Mouse (Mus musculus): ENCODE data around the gene Lpcat3. TPM values are rescaled to one million over a fixed set of nuclear protein-coding genes. Genes with fewer than 3 reads are reported as not detected.

Gene Lpcat3
- polyA plus RNA-seq, 1 experiment from 2014 or later, result 44.1 TPM

DNA sequence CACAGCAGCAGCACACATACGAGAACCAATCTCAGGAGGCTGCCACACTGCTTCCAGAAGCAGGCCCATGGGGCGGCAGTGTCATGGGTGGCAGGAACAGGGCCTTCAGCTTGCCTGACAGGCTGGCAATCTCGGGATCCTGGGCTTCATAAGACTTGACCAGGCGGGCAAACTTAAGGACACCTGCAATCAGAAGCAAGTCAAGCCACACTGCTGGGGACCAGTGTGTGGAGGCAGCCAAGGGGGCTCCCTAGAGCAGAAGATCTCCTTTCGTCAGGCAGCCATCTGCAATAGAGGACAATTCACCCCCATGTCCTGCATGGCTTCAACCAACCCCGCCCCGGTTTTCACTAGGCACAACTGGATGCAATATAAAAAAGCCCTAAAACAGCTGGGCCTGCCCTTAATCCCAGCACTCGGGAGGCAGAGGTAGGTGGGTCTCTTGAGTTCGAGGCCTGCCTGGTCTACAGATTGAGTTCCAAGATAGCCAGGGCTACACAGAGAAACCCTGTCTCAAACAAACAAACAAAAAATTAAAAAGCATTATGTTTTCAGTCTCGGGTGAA, 76.5 kb downstream of the Lpcat3 start:
- H3K4me3 ChIP-seq, result peak overlapping the region; percentile 74; the same call in 1 of the 2 replicates
- peak overlapping the region; percentile 99; the same call in 1 of the 2 replicates for H3K27ac ChIP-seq
- no peaks in the 10 kb centered on the region for H3K9me3 ChIP-seq
- no peaks in the 10 kb centered on the region for H3K27me3 ChIP-seq (ENCODE audit: poor library complexity, severe bottlenecking)
- no peak for DNase-seq (ENCODE audit: extremely low spot score, low spot score)
- peaks cover 56% of the 10 kb centered on the region for H3K4me1 ChIP-seq
- peaks cover 33% of the 10 kb centered on the region for H3K36me3 ChIP-seq (replicated peaks)
- WGBS, result 88% methylated on average over 10 of the region's 10 CpGs

DNA sequence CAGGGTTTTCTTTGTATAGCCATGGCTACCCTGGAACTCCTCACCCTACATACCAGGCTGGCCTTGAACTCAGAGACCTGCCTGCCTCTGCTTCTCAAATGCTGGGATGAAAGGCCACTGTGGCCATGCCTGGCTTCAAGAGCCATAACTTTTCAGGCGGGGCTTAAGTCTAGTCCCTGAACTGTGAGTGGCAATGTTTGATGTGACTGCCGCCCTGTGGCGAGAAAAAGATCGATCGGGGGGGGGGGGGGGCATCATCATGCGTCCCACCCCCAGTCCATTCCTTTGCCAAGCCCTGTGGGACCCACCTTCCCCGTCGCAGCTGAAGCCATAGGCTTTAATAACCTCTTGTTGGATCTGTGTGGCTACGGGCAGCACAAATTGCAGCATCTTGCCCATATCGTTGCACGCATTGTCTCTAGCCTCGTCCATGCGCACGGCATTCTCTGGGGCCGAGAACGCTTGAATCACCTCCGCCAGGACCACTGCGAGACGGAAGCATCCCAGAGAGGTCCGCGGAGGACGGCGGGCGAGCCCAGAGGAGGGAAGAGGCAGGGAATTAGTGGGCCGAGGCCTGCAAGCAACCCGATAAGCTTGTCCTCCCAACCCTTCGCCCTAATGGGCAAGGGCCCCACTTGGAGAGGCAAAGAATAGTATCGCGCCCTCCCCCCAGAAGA, 77.5 kb downstream of the Lpcat3 start:
- no peak for DNase-seq (ENCODE audit: extremely low spot score, low spot score)
- WGBS, result under 1% methylated on average over 29 of the region's 29 CpGs
- peaks cover 64% of the 10 kb centered on the region for H3K4me1 ChIP-seq

GRCm38 (mm10) chr6:124740888-124741761, 78.3 kb downstream of the Lpcat3 start, which contains the start of gene Grcc10:
Gene Grcc10 (minus strand): TSS chr6:124741374.
- Histone ChIP-seq H3K9me3 (no peaks in the 10 kb centered on the region), H3K4me3 (peak within 1 kb of the TSS; percentile 74), H3K27me3 (ENCODE audit: poor library complexity, severe bottlenecking) (no peaks in the 10 kb centered on the region), H3K27ac (peak within 1 kb of the TSS; percentile 99), H3K36me3 (replicated peaks) (peaks cover 42% of the 10 kb centered on the region), H3K4me1 (peaks cover 72% of the 10 kb centered on the region)
- under 1% methylated on average over 41 of the region's 41 CpGs for WGBS
- peak; percentile 95 for DNase-seq (ENCODE audit: extremely low spot score, low spot score)

More for the DNA sequence above, 77.5 kb downstream of the Lpcat3 start:
- peak overlapping the region; percentile 74 for H3K4me3 ChIP-seq
- no peaks in the 10 kb centered on the region for H3K27me3 ChIP-seq (ENCODE audit: poor library complexity, severe bottlenecking)
- H3K27ac ChIP-seq, result peak overlapping the region; percentile 99
- H3K36me3 ChIP-seq (replicated peaks), result peaks cover 42% of the 10 kb centered on the region
- no peaks in the 10 kb centered on the region for H3K9me3 ChIP-seq

- peaks cover 79% of the 10 kb centered on the region for H3K4me1 ChIP-seq
- H3K9me3 ChIP-seq, result no peaks in the 10 kb centered on the region
- no peaks in the 10 kb centered on the region for H3K27me3 ChIP-seq (ENCODE audit: poor library complexity, severe bottlenecking)
- 64% methylated on average over 3 of the region's 3 CpGs for WGBS
- no peak for DNase-seq (ENCODE audit: extremely low spot score, low spot score)
- H3K27ac ChIP-seq, result peak overlapping the region; percentile 99
- peaks cover 48% of the 10 kb centered on the region for H3K36me3 ChIP-seq (replicated peaks)
- peak overlapping the region; percentile 74 for H3K4me3 ChIP-seq
These were observed 79.0 kb downstream of the Lpcat3 start for GRCm38 (mm10) chr6:124741842-124742241.

DNA sequence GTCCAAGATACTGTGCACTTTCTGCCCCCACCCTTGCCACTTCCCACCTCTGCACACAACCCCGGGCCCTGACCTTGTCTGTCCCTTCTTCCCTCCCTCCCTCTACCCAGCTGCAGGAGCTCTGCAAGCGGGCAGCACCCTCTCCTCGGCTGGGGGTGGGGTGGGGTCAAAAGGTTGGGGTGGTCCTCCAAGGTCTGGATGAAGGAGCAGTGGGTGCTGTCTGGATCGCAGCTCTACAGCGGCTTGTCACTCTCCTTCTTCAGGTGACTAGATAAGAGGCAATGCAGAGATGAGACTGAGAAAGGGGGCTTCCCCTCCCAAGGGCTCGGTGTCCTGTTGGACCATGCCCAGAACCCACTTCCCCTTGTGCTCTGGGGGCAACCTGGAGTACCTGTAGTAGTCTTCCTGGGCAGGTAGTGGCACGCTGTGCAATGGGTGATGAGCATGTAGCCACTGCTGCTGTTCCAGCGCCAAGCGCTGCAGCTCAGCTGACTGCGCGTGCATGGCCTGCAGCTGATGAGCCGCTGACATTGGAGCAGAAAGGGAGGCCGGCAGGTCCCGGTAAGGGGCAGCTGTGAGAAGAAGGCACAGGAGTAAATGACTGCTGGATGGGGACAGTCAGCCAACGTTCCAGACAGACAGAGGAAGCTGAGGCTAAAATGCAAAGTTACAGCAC, 80.2 kb downstream of the Lpcat3 start:
- no peak for DNase-seq (ENCODE audit: extremely low spot score, low spot score)
- H3K36me3 ChIP-seq (replicated peaks), result peaks cover 59% of the 10 kb centered on the region
- H3K4me3 ChIP-seq, result peak overlapping the region; percentile 3; the same call in 1 of the 2 replicates
- H3K4me1 ChIP-seq, result peaks cover 76% of the 10 kb centered on the region
- H3K9me3 ChIP-seq, result no peaks in the 10 kb centered on the region
- peak overlapping the region; percentile 31; the same call in 1 of the 2 replicates for H3K27ac ChIP-seq
- H3K27me3 ChIP-seq (ENCODE audit: poor library complexity, severe bottlenecking), result 0 out of 2 replicates have a peak, but pooled peaks cover 3% of the 10 kb centered on the region
- 93% methylated on average over 15 of the region's 15 CpGs for WGBS

DNA sequence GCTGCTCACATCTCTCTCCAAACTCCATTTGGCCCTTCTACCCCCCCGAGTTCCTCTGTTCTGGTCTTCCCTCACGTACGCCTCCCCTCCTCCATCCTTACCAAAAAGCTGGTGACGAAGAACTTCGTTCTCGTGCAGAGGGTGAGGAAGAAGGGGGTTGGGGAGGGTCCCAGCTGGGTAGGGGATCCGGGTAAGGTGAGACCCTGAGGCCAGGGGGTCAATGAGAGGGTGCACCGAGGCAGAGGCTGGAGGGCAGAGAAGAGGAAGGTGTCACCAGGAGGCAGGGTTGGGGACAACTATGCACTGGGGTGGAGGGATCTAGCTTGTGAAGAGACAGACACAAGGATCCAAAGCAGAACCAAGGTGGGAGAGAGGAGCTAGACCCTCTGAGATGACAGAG, 80.8 kb downstream of the Lpcat3 start:
- Histone ChIP-seq H3K36me3 (replicated peaks) (peaks cover 60% of the 10 kb centered on the region), H3K4me3 (no peak overlapping the region), H3K9me3 (no peaks in the 10 kb centered on the region), H3K4me1 (peaks cover 70% of the 10 kb centered on the region), H3K27me3 (ENCODE audit: poor library complexity, severe bottlenecking) (0 out of 2 replicates have a peak, but pooled peaks cover 3% of the 10 kb centered on the region), H3K27ac (no peak overlapping the region)
- no peak for DNase-seq (ENCODE audit: extremely low spot score, low spot score)
- WGBS, result 94% methylated on average over 8 of the region's 8 CpGs

GRCm38 (mm10) chr6:124744755-124745321, 82.0 kb downstream of the Lpcat3 start:
- peak overlapping the region; percentile 97 for H3K27ac ChIP-seq
- no peak for DNase-seq (ENCODE audit: extremely low spot score, low spot score)
- H3K27me3 ChIP-seq (ENCODE audit: poor library complexity, severe bottlenecking), result 0 out of 2 replicates have a peak, but pooled peaks cover 3% of the 10 kb centered on the region
- H3K4me1 ChIP-seq, result peaks cover 58% of the 10 kb centered on the region
- no peaks in the 10 kb centered on the region for H3K9me3 ChIP-seq
- 75% methylated on average over 26 of the region's 26 CpGs for WGBS
- H3K36me3 ChIP-seq (replicated peaks), result peaks cover 64% of the 10 kb centered on the region
- peak overlapping the region; percentile 71 for H3K4me3 ChIP-seq

GRCm38 (mm10) chr6:124745490-124746295, 82.9 kb downstream of the Lpcat3 start:
- H3K4me3 ChIP-seq, result peak overlapping the region; percentile 71
- peaks cover 49% of the 10 kb centered on the region for H3K4me1 ChIP-seq
- DNase-seq (ENCODE audit: extremely low spot score, low spot score), result peak; percentile 93
- no peaks in the 10 kb centered on the region for H3K9me3 ChIP-seq
- H3K27ac ChIP-seq, result peak overlapping the region; percentile 97
- under 1% methylated on average over 85 of the region's 85 CpGs for WGBS
- 0 out of 2 replicates have a peak, but pooled peaks cover 3% of the 10 kb centered on the region for H3K27me3 ChIP-seq (ENCODE audit: poor library complexity, severe bottlenecking)
- peaks cover 72% of the 10 kb centered on the region for H3K36me3 ChIP-seq (replicated peaks)

DNA sequence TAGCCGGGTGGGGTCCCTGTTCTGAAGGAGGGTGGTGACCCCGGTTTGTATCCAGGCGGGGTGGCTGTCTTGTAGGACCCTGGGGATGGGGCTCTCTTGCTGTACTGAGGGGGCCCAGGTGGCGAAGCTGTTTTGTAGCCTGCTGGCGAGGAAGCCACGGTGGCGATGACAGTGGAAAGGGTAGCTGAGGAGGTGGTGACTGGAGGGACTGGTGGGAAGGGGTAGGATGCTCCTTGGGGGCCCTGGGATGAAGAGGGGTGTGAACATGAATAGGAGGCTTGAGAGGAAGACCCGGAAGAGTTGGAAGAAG, 83.4 kb downstream of the Lpcat3 start:
- 23% methylated on average over 8 of the region's 8 CpGs for WGBS
- Histone ChIP-seq H3K4me1 (peaks cover 47% of the 10 kb centered on the region), H3K4me3 (peak overlapping the region; percentile 71), H3K27ac (peak overlapping the region; percentile 97), H3K36me3 (replicated peaks) (peaks cover 77% of the 10 kb centered on the region), H3K9me3 (no peaks in the 10 kb centered on the region), H3K27me3 (ENCODE audit: poor library complexity, severe bottlenecking) (0 out of 2 replicates have a peak, but pooled peaks cover 3% of the 10 kb centered on the region)
- no peak for DNase-seq (ENCODE audit: extremely low spot score, low spot score)

GRCm38 (mm10) chr6:124746654-124747632, 84.1 kb downstream of the Lpcat3 start:
- H3K27ac ChIP-seq, result peak overlapping the region; percentile 97
- no peak for DNase-seq (ENCODE audit: extremely low spot score, low spot score)
- WGBS, result 88% methylated on average over 7 of the region's 7 CpGs
- H3K9me3 ChIP-seq, result no peaks in the 10 kb centered on the region
- H3K27me3 ChIP-seq (ENCODE audit: poor library complexity, severe bottlenecking), result 0 out of 2 replicates have a peak, but pooled peaks cover 3% of the 10 kb centered on the region
- H3K4me1 ChIP-seq, result peaks cover 42% of the 10 kb centered on the region
- peak overlapping the region; percentile 71 for H3K4me3 ChIP-seq
- peaks cover 81% of the 10 kb centered on the region for H3K36me3 ChIP-seq (replicated peaks)
